Mouse (Mus musculus) ovary, postnatal 36 days (tissue): ENCODE results near the gene Depp1.

Source experiments
- DNase-seq: peaks from one replicate; pipeline ENCODE4 v3.0.0; 2022; ENCODE audit warnings: low spot score, mixed read lengths

The Depp1 gene

DNA sequence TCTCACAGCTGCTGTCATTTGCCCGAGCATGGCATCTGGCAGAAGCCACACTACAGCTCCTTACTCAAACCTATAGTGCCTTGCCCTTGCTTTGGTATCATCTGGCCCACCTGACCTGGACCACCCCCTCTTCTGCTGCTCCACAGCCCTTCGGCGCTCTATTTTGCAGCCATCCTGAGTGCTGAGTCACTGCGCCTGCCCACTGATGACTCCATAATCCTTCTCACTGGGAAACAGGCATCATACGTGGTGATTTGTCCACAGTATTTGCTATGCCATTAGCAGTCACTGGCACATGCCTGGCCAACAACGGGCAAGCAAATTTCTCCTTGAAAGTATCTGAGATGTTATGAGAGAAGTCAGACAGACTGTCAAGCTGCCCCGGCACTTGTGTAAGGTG is 598 bp upstream of the Depp1 start:
- no peak for DNase-seq

DNA sequence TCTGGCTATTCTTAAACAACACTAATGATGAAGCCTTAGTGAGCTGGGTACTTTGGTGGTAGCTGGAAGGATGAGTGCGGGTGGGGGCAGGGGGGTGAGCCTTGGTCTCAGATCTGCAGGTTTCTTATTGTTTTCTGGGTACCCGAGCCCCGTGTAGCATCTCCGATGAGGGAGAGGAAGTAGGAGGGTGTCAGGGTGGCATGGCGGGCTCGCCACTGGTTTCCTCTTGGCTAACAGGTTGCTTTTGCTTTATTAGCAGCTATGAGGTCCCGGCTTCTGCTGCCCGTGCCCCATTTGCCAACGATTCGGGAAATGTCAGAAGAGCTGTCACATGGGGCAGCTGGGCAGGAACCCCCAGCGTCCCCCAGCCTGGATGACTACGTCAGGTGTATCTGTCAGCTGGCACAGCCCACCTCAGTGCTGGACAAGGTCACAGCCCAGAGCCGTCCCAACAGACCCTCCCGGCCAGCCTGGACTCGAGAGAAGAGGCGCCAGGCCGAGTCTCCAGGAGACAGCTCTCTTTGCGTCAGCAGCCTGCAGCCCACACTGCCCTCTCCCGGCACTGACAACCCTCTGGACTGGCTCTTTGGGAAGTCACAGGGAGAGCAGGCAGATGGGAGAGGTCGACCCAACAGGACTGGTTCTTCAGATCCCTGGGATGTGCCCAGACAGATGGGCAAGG is 1.2 kb downstream of the Depp1 start:
- peak; percentile 49 for DNase-seq

DNA sequence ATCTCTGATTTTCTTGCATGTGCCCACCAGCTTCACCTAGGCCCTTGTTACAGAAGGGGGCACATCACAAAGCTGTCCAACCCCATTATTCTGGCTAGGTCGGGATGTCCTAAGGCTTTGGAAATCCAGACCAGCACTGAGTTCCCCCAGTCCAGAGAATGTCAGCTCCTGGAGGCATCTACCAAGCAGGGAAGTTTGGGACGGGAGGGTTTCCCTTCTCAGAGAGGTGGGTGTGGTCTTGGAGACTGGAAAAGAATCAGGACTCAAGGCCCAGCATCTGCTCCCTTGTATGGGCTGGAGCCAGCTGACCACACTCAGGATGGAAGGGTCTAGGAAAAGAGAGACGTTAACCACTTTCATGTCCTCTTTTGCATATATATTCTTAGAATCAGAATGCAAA is 2.8 kb downstream of the Depp1 start:
- DNase-seq = no peak

DNA sequence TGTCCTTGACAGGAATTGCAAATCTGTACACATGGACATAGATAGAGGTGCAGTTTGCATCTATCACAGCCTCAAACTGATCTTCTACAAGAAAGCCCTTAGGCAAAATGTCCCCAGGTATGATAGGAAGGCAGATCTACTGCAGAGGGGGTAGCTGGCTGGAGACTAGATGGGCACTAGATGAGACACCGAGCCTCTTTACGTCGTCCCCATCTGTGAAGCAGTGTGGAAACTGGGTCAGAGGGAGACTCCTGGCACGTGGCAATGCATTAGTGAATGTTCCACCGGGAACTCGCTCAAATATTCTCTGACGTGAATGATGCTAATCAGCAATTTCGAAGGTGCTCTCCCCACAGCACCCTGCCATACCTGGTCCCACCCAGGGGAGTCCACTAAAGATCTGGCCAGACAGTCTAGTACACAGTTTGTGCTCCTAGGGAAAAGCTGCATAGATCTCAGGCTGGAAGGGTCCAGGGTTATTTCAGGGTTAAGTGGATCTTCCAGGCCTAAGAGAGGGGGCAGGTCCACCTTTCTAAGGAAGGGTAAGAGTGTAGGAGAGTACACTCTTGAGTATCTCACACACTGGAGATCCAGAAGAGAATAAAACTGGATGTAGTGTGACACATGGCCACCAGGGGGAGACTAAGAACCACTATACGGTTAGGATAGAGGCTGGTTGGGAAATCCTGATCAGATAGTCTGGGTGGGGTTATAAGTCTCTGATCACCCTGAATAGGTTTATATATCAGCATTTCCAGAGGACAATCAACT is 3.5 kb downstream of the Depp1 start:
- no peak for DNase-seq

DNA sequence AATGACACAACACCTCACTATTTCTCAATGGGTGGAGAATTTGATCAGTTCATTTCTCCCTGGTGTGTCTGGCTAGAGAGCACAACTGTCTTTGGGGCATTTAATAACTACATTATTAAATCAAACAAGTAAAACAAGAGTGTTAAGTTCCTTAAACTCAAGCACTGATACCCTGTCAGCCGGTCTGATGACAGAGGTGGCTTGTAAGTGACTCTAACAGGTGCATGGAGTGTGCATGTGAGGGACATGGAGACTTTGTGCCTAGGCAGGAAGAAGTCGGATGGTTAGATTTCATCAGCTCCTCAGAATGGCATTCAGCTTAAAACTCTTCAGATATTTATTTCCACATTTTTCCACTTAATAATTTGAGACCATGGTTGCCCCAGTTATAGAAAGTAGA is 13.0 kb downstream of the Depp1 start:
- no peak for DNase-seq

DNA sequence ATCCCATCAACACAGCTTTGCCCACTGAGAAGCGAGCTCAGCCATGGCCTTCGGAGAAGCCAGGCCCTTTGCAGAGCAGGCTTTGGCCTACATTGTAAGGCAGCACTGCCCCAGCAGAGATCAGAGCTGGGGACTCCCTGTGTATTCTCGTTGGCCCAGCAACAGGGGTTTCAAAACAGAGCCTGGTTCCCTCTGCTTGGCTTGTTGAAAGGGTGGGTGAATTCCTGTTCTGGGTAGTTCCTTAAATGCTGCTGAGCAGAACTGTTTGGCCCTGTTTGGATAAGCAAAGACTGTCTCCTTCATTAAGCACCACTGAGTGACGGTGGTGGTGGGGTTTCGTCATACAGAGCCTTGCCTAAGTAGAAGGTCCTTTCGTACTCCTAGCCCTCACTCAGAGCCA is 13.6 kb downstream of the Depp1 start:
- no peak for DNase-seq

DNA sequence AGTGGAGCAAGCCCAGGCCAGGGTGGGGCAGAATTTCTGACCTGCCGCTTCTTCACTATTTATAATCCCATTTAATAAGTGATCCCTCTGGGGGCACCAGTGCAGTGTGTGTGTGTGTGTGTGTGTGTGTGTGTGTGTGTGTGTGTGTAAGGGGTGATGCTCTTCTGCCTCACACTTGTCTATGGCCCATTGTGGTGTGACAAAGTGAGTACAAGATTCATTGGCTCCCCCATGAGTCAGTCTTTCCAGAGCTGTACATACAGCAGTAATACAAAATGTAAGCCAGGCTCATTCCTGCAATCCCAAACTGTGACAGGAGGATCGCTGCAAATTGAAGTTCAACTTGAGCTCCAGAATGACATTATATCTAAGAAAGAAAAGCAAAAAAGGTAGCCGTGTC is 14.4 kb downstream of the Depp1 start:
- DNase-seq = no peak

DNA sequence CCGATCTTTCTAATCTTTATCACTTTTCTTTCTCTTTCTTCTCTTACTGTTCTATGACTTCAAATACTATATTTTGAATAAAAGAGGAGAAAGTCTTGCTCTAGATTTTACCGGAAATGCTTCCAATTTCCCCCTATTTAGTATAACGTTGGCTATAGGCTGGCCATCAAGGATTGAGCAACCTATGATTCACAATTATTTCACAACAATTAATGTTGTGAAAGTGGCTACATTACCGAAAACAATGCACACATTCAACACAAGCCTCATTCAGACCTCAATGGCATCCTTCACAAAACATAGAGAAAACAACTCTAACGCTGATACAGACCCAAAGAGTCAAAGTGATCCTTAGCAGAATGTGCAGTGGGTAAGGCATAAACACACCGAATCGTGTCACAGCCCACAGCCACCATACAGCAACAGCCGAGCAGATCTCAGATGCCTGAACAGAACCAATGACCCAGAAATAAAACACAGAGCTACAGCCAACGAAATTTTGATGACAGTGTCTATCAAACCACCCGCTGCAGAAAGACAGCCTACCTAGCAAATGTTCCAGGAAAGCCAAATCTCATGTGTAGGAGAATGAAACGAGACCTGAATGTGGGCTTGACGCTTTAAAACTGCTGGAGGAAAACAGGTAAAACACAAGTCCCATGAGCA is 15.8 kb downstream of the Depp1 start:
- DNase-seq = no peak

DNA sequence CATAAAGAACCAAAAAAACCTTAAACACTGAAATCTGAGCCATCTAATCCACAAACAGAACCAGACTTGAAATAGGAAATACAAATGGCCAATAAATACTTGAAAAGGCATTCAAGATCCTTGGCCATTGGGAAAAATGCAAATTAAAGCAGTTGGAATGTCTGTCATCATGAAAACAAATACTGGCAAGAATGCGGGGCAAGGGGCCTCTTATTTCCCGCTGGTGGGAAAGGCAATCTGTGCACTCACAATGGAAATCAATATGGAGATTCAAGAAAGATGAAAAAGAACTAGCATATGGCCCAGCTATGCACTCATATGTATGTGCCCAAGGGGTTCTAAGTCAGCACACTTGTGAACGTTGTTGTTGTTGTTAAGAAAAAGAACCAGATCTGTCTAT is 16.5 kb downstream of the Depp1 start:
- no peak for DNase-seq

DNA sequence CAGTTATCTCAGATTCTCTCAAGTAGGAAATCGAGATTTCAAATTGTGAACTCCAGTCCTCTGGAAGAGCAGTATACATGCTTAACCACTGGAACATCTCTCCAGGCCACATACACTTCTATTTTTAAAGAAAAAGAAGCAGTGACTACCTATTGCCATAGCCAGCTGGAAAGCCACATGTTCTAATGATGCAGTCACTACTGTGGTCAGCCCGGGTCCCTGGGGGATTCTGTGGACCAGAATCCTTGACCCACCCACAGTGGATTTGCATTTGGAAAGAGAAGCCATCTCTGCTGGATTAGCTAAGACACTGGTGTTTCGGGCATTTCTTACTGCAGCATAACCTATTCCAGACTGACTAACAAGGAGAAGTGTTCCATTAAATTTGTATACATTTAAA is 17.0 kb downstream of the Depp1 start:
- no peak for DNase-seq

DNA sequence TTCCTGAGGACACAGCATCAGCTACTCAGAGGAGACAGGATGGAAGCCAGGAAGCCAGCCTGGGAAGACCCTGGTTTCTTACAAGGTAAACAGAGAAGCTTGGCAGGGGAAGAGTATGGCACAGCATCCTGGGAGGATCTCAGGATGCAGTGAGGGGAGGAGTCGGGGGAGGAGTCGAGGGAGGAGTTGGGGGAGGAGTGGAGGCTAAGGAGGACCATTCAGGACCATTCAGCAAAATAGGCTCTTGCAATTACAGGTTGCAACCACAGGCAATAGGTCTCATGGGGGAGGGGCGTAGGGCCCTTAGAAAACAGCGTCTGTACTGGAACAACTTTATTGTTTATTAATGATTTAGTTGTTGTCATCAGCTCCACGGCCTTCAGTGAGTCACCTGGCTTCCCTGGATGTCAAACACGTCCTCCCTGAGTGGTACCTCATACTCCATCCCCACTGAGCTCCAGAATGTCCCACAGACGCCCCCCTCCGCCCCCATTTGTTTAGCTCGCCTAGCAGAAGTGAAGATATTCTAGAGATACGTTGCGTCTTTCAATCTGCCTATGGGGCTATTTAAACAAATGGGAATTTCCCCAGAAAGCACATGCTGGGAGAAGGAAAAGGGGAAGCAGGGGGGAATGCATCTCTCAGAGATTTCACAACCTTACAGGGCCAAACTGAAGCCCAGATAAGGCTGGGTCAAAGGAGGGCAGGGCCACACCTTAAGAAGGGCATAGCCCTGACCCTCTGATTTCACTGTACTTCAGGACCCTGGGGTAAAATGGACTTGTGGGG is 18.5 kb downstream of the Depp1 start:
- no peak for DNase-seq

DNA sequence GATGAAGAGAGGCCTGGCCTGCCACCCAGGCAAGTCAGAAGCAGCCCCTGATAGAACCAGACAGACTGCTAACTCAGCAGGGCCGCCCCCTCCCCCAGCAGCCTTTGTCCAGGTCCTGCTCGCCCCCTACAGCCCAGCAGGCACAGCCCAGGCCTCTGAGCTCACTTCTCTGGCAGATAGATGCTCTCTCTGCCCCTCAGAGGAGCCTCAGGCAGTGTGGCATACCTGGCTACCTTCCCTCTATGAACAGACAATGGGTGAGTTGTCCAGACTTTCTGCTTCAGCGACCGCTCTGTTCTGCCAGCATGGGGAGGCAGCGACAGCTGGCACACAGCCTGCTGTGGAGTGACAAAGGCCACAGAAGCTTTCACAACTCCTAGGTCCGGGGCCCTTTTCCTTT is 19.7 kb downstream of the Depp1 start:
- no peak for DNase-seq

DNA sequence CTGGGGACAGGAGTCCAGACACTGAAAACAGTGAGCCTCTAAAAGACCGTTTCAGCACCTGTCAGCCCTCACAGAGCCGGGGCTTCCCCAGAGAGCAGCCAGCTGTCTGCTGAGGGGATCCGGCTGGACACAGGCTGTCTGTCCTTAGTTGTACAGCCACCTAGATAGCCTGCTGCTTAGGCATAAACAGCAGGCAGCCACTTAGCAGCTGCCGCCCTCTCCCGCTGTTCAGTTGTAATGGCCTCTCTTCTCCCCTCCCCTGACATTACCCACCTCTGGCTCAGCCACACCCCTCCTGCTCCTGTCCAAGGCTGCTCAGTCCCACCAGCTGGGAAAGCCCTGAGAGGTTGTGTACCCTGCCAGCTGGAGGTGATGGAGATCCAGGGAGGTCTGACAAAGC is 20.6 kb downstream of the Depp1 start:
- DNase-seq = no peak

DNA sequence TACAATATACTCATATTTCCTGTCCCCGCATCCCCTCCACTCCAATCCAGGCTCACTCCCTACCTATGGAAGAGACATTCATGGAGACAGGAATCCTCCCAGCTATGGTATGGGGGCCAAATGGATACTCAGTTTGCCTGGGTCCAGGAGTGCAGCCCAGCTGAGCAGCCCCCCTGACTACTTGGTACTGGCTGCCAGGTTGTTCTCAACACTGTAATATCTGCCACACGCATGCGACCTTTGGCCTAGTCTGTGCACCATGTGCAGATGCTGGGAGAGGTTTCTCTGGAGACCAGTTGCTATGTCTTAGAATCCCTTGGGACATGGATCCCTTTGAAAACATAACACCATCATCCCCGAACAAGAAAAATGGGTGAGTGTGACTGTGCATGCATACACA is 21.4 kb downstream of the Depp1 start:
- no peak for DNase-seq

DNA sequence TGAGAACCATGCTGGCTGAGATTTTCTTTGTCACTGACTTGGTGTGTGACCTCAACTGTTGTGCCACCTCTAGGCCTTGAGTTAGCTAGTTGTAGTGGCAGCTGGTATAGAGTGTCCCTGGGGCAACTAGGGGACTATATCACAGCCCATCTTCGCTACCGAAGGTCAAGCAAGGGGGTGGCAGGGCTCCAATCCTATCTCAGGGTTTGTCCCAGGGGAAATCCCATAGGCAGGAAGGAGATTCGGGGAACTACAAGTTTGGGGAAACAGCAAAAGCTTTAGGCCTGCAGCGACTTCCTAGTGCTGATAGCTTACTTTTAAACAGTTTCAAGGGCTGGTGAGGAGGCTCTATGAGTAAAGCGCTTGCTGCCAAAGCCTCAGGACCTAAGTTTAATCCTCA is 21.9 kb downstream of the Depp1 start:
- no peak for DNase-seq

DNA sequence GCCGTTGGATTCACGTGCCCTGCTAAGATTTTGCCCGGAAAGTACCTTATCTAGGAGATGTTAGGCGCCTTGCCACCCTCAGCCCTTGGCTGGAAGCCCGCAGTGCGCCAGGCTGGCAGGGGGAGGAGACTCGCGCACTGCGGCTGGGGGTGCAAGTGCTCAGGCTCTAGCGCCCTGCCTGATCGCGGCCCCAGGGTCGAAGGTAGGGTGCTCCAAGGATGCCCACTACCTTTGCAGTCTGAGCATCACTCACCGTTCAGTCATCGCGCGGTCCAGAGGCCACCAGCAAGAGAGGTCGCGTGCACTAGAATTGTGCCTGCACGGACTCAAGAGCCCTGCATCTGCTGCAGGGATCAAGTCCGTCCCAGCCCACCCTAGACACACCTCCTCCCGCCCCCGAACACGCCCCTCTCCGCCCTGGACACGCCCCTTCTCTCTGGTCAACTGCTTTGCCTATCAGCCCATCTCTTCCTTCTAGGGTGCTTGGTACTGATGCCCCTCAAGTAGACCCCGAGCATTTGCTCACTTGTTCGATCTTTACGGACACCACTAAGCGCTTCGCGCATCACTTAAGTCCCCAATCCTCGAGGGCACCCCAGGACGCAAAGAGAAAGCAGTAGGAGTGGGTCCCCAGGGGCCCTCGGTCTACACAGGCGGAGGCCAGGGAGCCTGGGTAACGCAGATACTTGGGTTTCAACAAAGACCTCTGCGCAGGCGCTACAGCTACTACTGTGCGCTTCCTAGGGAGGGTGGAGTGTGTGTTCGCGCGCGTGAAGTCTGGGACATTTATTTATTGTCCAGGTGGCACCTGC is 23.3 kb downstream of the Depp1 start, which contains the start of gene Rassf4:
Rassf4 (minus strand) TSS at position 482 of the 812 bp plus-strand sequence.
- peak; percentile 87 for DNase-seq

DNA sequence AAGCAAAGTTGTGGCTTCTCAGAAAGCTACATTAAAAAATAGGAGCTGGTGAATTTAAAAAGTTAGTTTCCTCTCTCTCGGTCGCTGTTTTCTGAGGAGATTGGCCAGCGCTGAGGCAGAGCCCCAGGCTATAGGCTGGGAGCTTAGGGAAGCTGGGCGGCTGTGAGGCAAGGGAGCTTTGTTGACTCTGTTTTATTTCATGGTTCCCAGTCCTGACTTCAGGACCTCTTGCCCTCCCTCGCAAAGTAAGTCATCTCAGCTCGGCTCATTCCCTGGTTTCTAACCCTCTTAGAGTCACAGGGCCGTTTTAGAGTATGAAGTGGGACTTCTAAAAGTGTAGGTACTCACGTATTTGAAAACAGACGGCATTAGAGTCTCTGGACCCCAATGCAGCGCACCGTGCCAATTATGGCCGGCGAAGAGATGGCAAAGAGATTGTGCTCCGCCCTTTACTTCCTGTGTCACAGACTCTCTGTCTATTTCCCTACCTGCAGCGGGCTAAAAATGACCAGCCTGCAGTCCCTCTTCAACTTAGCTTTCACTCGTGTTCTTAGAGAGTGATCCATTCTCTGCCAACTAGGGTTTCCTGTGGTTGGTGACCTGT is 24.0 kb downstream of the Depp1 start:
- DNase-seq = peak; percentile 18

DNA sequence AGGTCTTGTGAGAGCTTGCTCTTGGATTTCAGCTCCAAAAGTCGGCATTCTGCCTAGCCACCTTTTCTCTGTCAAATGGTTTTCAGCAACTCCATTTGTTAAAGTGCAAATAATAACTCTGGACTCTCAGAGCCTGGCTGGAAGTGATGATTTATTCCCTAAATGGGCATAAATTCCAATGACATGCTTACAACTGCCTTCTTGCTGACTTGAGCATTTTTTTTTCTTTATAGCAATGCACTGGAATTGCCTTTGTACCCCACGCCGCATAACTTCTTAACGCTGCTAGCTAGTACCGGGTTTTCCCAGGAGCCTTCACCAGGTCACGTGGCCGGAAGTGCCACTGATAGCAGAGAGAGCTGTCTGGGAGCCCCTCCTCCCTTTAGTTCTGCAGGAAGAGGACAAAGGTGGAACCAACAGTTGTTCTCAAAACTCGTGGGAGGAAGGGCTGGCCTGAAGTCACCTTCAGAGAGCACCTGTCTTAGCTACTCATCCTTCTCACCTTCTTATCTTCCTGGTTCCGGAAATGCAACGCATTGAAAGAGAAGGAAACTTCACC is 26.0 kb downstream of the Depp1 start:
- no peak for DNase-seq

DNA sequence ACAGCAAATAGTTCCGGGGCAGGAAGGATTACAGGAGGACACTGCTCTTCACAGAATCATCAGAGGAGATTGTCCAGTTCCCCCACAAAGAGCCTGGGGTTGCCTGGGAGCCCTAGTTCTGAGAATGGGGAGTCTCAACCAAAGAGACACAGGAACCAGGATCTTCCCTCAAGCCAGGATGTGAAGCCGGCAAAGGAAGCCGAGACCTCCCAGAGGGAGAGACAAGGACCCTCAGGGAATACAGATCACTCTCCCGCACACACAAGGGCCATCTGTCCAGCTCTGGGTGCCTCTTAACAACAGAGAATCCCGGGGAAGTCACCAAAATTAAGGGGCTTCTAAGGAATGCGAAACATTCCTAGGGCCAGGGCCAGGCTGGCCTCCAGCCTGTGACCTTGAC is 26.9 kb downstream of the Depp1 start:
- DNase-seq = no peak

DNA sequence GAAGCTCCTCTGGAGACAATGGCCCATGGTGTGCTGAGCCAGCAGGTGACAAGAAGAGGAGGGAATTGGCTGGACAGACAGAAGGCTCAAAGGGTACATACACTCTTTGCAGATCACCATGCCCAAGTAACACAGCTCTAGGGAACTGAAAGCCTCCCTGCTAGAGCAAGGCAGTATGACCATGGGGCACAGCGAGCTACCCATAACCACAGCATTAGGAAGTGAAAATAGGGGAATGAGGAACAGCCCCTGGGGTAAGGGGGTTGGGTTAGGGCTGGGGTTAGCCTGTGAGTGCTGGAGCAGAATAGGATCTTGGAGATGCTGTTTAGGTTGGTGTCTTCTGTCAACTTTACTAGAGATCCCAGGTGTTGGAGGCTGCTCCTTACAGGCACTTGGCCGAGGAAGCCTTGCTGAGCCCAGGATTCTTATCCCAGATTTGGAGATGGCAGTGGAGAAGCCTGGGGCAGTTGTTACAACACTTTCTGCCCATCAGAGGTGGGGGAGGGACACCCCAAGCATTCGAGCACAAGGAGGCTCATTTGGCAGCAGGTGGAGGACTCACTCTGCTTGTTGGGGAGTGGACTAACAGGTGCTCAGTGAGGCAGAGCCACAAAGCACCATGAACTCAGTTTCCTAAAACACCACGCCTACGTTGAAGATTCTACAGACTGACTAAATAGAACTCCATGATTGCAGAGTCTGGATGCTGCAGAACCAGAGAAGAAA is 29.3 kb downstream of the Depp1 start:
- no peak for DNase-seq
